Mouse (Mus musculus) T-cell, adult 66 days (primary cell): Measurements from ENCODE around the gene Ppp1r13b. TPM values are rescaled to one million over a fixed set of nuclear protein-coding genes. Genes with fewer than 3 reads are reported as not detected.

Source experiments
- total RNA-seq, 2 experiments: library from RNA; stranded (reverse); gene quantifications; 3 replicates in 1 of 2; 4 replicates in 1 of 2; pipeline ENCODE4 v1.2.4; 2023

Ppp1r13b gene
- total RNA-seq, result 10 to 100 TPM; 56.7 to 58.9 TPM

DNA sequence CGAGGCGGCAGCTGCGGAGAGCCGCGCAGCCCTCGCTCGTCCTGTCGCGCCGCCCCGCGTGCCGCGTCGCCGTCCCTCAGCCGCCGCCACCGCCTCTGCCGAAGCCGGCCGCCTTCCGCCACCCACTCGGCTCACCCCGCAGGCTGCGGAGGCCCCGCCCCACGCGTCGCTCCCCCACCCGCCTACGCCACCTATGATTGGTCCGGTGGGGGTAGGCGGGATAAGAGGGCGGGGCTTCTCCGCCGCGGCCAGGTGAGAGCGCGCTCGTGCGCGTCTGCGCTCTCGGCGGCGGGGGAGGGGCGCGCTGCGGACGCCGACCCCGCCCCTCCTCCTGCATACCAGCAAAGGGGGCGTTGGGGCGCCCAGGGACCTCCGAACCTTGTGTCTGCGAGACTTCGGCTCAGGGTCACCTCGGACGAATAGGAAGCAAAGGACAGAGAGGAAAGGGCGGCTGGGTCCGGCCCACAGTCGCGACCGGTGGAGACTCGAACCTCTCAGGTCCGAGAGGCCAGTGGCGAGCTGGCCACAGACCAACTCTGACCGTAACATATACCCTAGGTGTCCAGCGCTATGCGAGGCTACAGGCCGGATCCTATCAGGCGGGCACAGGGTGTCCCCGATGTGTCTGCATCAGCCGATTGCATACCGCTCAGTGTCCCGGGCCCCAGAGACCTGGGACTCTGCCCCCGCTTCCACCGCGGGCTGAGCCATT lies at the start of gene Ppp1r13b:
TSS of gene Ppp1r13b (minus strand) at position 141 of the 712 bp plus-strand sequence.

GRCm38 (mm10) chr12:111813766-111814617 lies 93.9 kb downstream of the Ppp1r13b start, which contains the start of the genes Xrcc3 and Zfyve21:
TSS of gene Xrcc3 (minus strand) at chr12:111813873.
TSS of gene Zfyve21 (plus strand) at chr12:111814170.

Other genes starting within 250 kb of the Ppp1r13b start
- 10 to 100 TPM in 1 of 2 experiments, 1 to 10 TPM in 1; 8.9 to 10.7 TPM for gene Ckb, start 235.8 kb downstream of the Ppp1r13b start, total RNA-seq
- 10 to 100 TPM; 19.6 to 20.4 TPM for gene Trmt61a, start 230.0 kb downstream of the Ppp1r13b start, total RNA-seq
- 10 to 100 TPM; 28.0 to 32.6 TPM for gene Bag5, start 194.9 kb downstream of the Ppp1r13b start, total RNA-seq
- 10 to 100 TPM; 21.6 to 27.0 TPM for gene Apopt1, start 194.8 kb downstream of the Ppp1r13b start, total RNA-seq
- 10 to 100 TPM; 86.7 to 87.2 TPM for gene Klc1, start 149.3 kb downstream of the Ppp1r13b start, total RNA-seq
- gene Xrcc3, start 94.2 kb downstream of the Ppp1r13b start, total RNA-seq, result 1 to 10 TPM; 2.0 to 4.2 TPM
- 1 to 10 TPM; 1.8 to 2.8 TPM for gene Zfyve21, start 93.9 kb downstream of the Ppp1r13b start, total RNA-seq
- gene Atp5mpl, start 58.9 kb upstream of the Ppp1r13b start, total RNA-seq, result 100 to 1,000 TPM; 206 to 238 TPM
- gene Tdrd9, start 63.4 kb upstream of the Ppp1r13b start, total RNA-seq, result under 1 TPM in 1 of 2 experiments, not detected in 1; 0.18 TPM
- not detected for gene Rd3l, start 73.2 kb upstream of the Ppp1r13b start, total RNA-seq
- gene Aspg, start 198.6 kb upstream of the Ppp1r13b start, total RNA-seq, result not detected
- not detected for gene Kif26a, start 238.1 kb upstream of the Ppp1r13b start, total RNA-seq